Mouse (Mus musculus) kidney, embryonic 15.5 days (tissue): Measurements from ENCODE around the gene Asic4. TPM values are rescaled to one million over a fixed set of nuclear protein-coding genes. Genes with fewer than 3 reads are reported as not detected.
A peak's percentile ranks its signal among the peaks of the same experiment; 100 is the strongest.

Source experiments
- ATAC-seq: fragments of 200-750 bp; cut with Nextera tagmentation; replicated peaks from 2 replicates; pipeline ENCODE4 v1.8.0; 2017; ENCODE audit warnings: moderate TSS enrichment; ENCODE audit not compliant: low FRiP score
- H3K27ac ChIP-seq: fragments of 300-500 bp; sonication (generic); 2 replicates; pipeline ENCODE4 v1.5.1; 2015; ENCODE audit warnings: mild to moderate bottlenecking, inconsistent platforms
- H3K27me3 ChIP-seq: fragments of 300-500 bp; sonication (generic); 2 replicates; pipeline ENCODE4 v1.6.1; 2015; ENCODE audit warnings: inconsistent platforms
- H3K36me3 ChIP-seq: fragments of 300-500 bp; sonication (generic); 2 replicates; pipeline ENCODE4 v1.6.1; 2015; ENCODE audit warnings: inconsistent platforms
- H3K4me1 ChIP-seq: fragments of 300-500 bp; sonication (generic); 2 replicates; pipeline ENCODE4 v1.6.1; 2015; ENCODE audit warnings: inconsistent platforms
- H3K4me2 ChIP-seq: fragments of 300-500 bp; sonication (generic); 2 replicates; pipeline ENCODE4 v1.6.1; 2015; ENCODE audit warnings: moderate library complexity, mild to moderate bottlenecking, inconsistent platforms
- H3K4me3 ChIP-seq: fragments of 300-500 bp; sonication (generic); replicated peaks from 2 replicates; pipeline ENCODE4 v1.5.1; 2015; ENCODE audit warnings: mild to moderate bottlenecking, inconsistent platforms
- H3K9ac ChIP-seq: fragments of 300-500 bp; sonication (generic); 2 replicates; pipeline ENCODE4 v1.6.1; 2015; ENCODE audit warnings: mild to moderate bottlenecking, inconsistent platforms
- H3K9me3 ChIP-seq: fragments of 300-500 bp; sonication (generic); replicated peaks from 2 replicates; pipeline ENCODE4 v1.6.1; 2016; ENCODE audit warnings: inconsistent platforms
- WGBS: fragments of 180-500 bp; shearing (Covaris S2); methylation state at CpG from one replicate; pipeline ENCODE4 v1.1.7; 2015; ENCODE audit warnings: mixed read lengths; 5-methylcytosine and 5-hydroxymethylcytosine counted together
- polyA plus RNA-seq: library from polyadenylated mRNA; unstranded; fragments of >200 nt; fragmentation: Nextera tagmentation; extraction: Ambion mirVana; gene quantifications from 2 replicates; pipeline ENCODE4 v1.2.1, GENCODE M21; 2015

Gene Asic4
- polyA plus RNA-seq, 1 experiment from 2014 or later = 2.1 TPM

GRCm38 (mm10) chr1:75456746-75457564 is 6.7 kb downstream of the Asic4 start:
- H3K4me3 ChIP-seq = no peak overlapping the region
- peak overlapping the region; percentile 70 for H3K4me2 ChIP-seq
- WGBS = 8% methylated on average over 14 of the region's 14 CpGs
- peaks cover 72% of the 10 kb centered on the region for H3K4me1 ChIP-seq
- H3K9ac ChIP-seq = no peak overlapping the region
- H3K27me3 ChIP-seq = peaks cover 55% of the 10 kb centered on the region
- H3K9me3 ChIP-seq = no peaks in the 10 kb centered on the region
- H3K36me3 ChIP-seq = no peaks in the 10 kb centered on the region
- no peak for ATAC-seq
- H3K27ac ChIP-seq = peak overlapping the region; percentile 95

DNA sequence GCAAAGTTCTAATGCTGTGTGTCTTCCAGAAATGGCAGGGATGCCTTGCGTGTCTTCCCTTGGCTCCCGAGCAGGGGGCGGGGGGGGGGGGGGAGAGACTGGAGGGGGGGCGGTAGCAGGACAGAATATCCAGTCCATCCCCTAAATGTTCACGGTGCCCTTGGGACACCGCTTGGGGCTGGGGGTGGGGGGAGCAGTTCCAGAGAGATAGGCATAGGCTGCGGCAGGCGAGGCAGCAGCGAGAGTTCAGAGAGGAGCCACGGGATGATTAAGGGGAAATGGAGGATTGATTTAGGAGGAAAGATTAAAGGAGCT is 7.4 kb downstream of the Asic4 start:
- Histone ChIP-seq H3K4me1 (peaks cover 68% of the 10 kb centered on the region), H3K4me3 (peak overlapping the region; percentile 38), H3K9me3 (no peaks in the 10 kb centered on the region), H3K9ac (peak overlapping the region; percentile 33; the same call in 1 of the 2 replicates), H3K36me3 (no peaks in the 10 kb centered on the region), H3K27me3 (peaks cover 48% of the 10 kb centered on the region), H3K4me2 (peak overlapping the region; percentile 70), H3K27ac (peak overlapping the region; percentile 95)
- WGBS = 3% methylated on average over 9 of the region's 10 CpGs
- peak; percentile 17 for ATAC-seq

DNA sequence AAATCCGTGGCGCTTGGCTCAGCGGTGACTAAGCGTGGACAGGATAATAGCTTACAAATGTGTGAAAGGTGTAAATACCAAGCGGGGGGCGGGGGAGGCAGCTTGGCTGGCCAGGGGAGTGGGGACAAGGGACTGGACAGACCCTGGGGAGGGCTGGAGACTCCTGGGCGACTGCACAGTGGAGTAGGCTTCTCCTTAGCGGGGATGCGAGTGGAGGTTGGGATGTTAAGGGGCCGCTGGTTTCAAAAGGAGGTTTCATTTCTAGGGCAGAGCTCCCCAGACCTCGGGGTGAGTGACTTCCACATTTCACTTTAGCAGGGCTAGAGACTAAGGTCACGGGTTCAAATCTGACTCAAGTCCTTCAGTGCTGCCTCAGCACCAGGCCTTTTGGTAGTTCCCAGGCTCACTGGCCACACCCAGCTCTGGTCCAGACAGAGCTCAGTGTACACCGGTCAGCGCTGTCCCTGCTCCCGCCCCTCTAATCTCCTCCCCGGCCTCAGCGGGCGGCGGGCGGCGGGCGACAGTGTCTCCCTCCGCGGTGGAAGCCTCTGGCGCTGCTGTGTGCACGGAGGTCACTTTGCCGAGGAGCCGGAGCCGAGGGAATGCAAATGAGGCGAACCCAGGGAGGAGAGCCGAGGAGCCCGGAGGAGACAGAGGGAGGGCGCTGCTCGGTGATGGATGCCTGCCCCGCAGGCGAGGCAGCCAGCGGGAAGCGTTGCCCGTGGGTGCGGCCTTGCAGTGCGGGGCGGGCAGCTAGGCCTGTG is 8.0 kb downstream of the Asic4 start:
- 1% methylated on average over 42 of the region's 42 CpGs for WGBS
- H3K4me3 ChIP-seq = peak overlapping the region; percentile 38
- H3K9me3 ChIP-seq = no peaks in the 10 kb centered on the region
- H3K9ac ChIP-seq = peak overlapping the region; percentile 33
- H3K27me3 ChIP-seq = peaks cover 43% of the 10 kb centered on the region
- peaks cover 69% of the 10 kb centered on the region for H3K4me1 ChIP-seq
- H3K36me3 ChIP-seq = no peaks in the 10 kb centered on the region
- peak overlapping the region; percentile 70 for H3K4me2 ChIP-seq
- H3K27ac ChIP-seq = peak overlapping the region; percentile 95
- ATAC-seq = peak; percentile 83

DNA sequence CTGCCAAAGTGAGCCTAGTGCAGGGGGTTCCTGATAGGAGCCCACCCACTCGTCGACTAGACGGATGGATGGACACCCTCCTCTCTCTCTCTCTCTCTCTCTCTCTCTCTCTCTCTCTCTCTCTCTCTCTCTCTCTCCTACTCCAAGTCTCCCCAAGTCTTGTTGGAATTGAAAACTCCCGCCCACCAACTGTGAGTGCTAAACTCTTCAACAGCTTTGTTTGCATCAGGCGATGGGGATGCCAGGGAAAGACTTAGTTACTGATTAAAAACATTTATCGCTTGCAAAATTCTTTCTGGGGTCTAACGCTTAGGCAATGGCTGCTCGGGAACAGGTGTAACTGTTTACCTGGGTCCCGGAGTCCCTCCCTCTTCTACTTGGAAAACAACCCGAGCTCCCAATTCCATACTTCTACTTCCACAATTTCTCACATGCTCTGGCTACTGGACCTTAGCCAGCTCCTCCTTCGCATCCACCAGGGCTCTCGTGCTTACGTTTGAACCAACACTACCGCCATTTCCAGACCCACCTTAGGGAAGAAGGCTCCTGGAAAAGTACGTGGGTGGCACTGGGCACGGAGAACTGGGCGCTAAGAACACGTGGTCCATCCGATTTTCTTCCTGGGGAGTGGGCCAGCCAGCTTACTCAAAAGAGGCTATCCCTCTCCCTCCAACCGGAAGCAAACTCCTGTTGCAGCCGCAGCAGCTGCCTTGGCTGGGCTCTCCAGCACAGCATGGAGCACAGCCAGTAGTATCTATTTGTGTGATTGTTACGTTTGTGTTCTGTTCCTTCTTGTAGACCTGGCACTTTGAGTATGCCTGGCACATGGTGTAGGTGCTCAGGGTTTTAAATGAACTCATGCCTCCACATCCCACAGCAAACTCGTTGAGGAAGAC is 8.8 kb downstream of the Asic4 start:
- WGBS = 8% methylated on average over 23 of the region's 23 CpGs
- Histone ChIP-seq H3K4me1 (peaks cover 68% of the 10 kb centered on the region), H3K4me3 (peak overlapping the region; percentile 38), H3K27me3 (peaks cover 43% of the 10 kb centered on the region), H3K9me3 (no peaks in the 10 kb centered on the region), H3K4me2 (peak overlapping the region; percentile 70), H3K9ac (peak overlapping the region; percentile 33), H3K36me3 (no peaks in the 10 kb centered on the region), H3K27ac (peak overlapping the region; percentile 95)
- ATAC-seq = peak; percentile 20

GRCm38 (mm10) chr1:75460297-75460696 is 10.1 kb downstream of the Asic4 start:
- Histone ChIP-seq H3K27me3 (peaks cover 49% of the 10 kb centered on the region), H3K4me3 (no peak overlapping the region), H3K4me1 (peaks cover 59% of the 10 kb centered on the region), H3K36me3 (no peaks in the 10 kb centered on the region), H3K9ac (no peak overlapping the region), H3K4me2 (no peak overlapping the region), H3K27ac (no peak overlapping the region), H3K9me3 (no peaks in the 10 kb centered on the region)
- 70% methylated on average over 7 of the region's 7 CpGs for WGBS
- no peak for ATAC-seq

DNA sequence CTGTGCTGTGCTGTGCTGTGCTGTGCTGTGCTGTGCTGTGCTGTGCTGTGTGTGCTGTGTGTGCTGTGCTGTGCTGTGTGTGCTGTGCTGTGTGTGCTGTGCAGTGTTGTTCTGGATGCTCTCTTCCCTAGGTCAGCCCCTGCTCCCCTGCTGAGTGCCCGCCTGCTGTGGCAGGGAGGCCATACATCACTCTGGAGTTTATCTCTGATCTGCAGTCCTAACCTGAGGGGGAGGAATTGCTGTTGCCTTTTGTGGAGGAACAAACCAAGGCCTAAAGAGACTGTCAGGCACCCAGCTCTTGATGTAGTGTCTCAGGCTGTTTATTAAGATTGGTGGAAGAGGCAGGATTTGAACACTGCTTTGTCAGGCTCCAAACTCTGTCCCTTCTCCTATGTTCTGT is 12.4 kb downstream of the Asic4 start:
- H3K4me2 ChIP-seq = no peak overlapping the region
- H3K9me3 ChIP-seq = no peaks in the 10 kb centered on the region
- ATAC-seq = no peak
- no peaks in the 10 kb centered on the region for H3K36me3 ChIP-seq
- no peak overlapping the region for H3K4me3 ChIP-seq
- WGBS = 31% methylated on average over 1 of the region's 1 CpGs
- peaks cover 43% of the 10 kb centered on the region for H3K27me3 ChIP-seq
- peaks cover 48% of the 10 kb centered on the region for H3K4me1 ChIP-seq
- H3K27ac ChIP-seq = no peak overlapping the region
- no peak overlapping the region for H3K9ac ChIP-seq

DNA sequence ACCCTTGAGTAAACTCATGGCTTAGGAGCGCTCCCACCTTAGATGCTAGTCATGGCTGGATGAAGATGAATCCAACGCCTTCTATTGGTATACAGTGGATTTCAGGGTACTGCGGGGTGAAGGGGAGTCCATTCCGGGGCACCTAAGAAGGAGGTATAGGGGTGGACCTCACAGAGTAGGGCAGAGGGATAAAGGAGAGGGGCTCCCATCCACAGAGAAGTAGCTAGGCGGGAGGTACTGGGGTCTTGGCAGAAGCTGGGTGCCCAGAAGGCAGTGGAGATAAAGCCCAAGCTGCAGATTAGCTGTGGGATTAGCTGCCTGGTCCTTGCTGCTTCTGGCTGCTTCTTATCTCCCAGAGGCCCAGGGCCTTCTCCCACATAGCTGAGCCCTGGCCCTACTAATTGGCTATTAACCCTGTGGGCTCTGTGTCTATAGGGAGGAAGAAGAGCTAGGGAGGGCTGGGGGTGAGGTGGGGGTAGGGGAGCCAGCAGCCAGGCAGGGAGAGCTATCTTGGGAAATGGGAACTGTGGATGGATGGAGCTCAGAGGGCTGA is 13.5 kb downstream of the Asic4 start:
- 73% methylated on average over 5 of the region's 5 CpGs for WGBS
- Histone ChIP-seq H3K4me2 (no peak overlapping the region), H3K9ac (no peak overlapping the region), H3K4me3 (no peak overlapping the region), H3K27me3 (peaks cover 49% of the 10 kb centered on the region), H3K4me1 (peaks cover 40% of the 10 kb centered on the region), H3K27ac (no peak overlapping the region; the same call in 1 of the 2 replicates), H3K9me3 (no peaks in the 10 kb centered on the region), H3K36me3 (no peaks in the 10 kb centered on the region)
- no peak; the same call in 1 of the 2 replicates for ATAC-seq

DNA sequence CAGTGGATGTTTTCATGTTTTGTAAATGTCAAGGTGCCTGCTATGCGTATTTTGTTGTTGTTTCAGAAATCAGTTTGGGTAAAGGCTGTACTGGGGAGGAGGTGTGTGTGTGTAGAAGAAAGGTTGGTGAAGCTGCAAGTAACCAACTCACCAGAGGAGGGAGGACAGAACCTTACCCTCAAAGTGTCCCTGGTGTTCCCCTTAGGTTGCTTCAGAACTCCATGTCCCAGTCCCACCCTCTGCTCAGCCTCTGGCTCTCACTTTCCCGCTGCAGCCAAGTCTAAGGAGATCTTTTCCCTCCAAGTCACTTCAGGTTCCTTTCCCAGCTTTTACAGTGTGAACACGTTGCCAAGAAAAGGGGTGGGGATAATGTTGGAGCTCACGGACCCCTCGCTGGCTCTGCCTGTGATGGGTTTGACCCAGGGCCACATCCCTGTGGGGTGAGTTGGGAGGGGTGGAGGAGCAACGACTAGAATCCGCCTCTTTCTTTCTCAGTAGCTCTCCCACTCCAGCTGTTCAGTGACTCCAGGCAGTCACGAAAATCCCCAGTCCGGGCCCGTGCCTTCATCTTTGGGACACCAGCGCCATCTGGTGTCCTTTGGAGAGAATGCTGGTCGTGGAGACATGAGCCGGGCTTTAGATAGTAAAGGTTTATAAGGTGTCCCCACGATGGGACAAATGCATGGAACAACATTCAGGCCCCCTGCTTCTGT is 17.1 kb downstream of the Asic4 start:
- H3K4me3 ChIP-seq = no peak overlapping the region
- H3K9me3 ChIP-seq = no peaks in the 10 kb centered on the region
- 6% methylated on average over 14 of the region's 14 CpGs for WGBS
- no peak overlapping the region for H3K27ac ChIP-seq
- H3K27me3 ChIP-seq = peaks cover 69% of the 10 kb centered on the region
- peak overlapping the region; percentile 24; the same call in 1 of the 2 replicates for H3K4me2 ChIP-seq
- H3K9ac ChIP-seq = no peak overlapping the region
- peaks cover 31% of the 10 kb centered on the region for H3K4me1 ChIP-seq
- ATAC-seq = peak; percentile 78
- 0 out of 2 replicates have a peak, but pooled peaks cover 2% of the 10 kb centered on the region for H3K36me3 ChIP-seq

DNA sequence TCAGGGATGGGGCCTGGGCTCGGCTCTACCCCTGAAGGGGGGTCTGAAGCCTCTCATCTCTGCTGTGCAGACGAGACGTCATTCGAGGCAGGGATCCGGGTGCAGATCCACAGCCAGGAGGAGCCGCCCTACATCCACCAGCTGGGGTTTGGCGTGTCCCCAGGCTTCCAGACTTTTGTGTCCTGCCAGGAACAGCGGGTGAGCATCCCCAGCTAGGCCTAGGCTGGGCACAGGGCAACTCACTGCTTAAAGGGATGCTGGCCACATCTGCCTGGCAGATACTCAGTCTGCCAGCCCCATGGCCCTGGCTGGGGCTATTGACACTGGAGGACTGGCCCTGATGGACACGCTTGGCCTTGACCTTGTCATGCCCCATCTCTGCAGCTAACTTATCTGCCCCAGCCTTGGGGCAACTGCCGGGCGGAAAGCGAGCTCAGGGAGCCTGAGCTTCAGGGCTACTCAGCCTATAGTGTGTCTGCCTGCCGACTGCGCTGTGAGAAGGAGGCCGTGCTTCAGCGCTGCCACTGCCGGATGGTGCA is 19.1 kb downstream of the Asic4 start:
- Histone ChIP-seq H3K9ac (no peak overlapping the region), H3K4me3 (no peak overlapping the region), H3K27me3 (peaks cover 74% of the 10 kb centered on the region), H3K9me3 (no peaks in the 10 kb centered on the region), H3K4me2 (no peak overlapping the region), H3K4me1 (peaks cover 15% of the 10 kb centered on the region), H3K36me3 (peaks cover 22% of the 10 kb centered on the region), H3K27ac (no peak overlapping the region)
- WGBS = 83% methylated on average over 17 of the region's 17 CpGs
- no peak for ATAC-seq

GRCm38 (mm10) chr1:75476441-75476840 is 26.2 kb downstream of the Asic4 start:
- 92% methylated on average over 11 of the region's 11 CpGs for WGBS
- Histone ChIP-seq H3K4me2 (no peak overlapping the region), H3K4me1 (peaks cover 27% of the 10 kb centered on the region), H3K9ac (no peak overlapping the region), H3K27me3 (peaks cover 68% of the 10 kb centered on the region), H3K36me3 (peaks cover 49% of the 10 kb centered on the region), H3K27ac (no peak overlapping the region), H3K4me3 (no peak overlapping the region), H3K9me3 (no peaks in the 10 kb centered on the region)
- ATAC-seq = no peak
